Mouse (Mus musculus) c-Kit-positive CD71-positive TER-119-negative erythroid progenitor cells, embryonic 14.5 days (primary cell): ENCODE results near the gene Arid5a.

Experiments
- DNase-seq: peaks from one replicate; pipeline ENCODE4 v3.0.0-alpha.2; 2013; ENCODE audit warnings: low read depth

Gene Arid5a

DNA sequence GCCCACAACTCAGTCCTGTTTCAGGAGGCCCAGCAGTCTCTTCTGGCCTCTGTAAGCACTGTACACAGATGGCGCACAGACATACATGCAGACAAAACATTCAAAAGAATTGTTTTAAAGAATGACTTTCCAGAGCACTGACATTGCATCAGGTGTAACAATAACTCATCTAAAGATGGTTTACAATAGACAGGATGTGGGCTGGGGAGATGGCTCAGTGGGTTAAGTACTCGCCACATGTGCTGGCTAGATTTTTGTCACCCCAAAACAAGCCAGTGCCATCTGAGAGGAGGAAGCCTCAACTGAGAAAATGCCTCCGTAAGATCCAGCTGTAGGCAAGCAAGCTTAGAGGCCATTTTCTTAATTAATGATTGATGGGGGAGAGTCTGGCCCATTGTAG lies 13.1 kb upstream of the Arid5a start:
- DNase-seq: no peak

DNA sequence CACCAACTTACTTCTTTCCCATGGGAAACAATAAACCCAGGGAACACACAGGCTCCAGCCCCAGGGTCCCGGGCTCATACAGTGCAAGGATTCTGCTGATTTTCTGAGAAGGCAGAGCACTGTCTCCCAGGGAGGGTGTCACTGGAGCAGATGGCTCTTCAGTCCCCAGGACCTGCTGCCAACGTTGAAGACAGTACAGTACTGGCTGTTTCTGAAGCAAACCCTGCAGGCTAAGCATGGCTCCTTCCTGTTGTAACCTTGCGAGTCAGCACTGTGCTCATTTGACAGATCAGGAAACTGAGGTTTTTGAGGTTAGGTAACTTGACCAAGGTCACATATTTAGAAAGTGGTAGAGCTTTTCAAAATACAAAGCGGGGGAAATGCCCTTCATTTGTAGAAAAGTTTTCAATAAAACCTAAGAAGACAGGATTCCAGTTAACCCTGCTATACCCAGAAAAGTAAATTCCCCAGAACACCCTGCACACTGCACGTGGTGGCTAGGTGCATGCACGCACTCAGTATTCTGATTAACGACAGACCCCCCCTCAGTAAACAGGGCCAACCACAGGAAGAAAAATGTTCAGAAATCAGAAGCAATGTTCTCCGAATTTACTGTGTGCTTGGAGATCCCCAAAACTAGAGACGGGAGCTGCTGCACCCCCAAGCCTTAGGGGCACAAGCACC lies 10.9 kb upstream of the Arid5a start:
- no peak for DNase-seq

DNA sequence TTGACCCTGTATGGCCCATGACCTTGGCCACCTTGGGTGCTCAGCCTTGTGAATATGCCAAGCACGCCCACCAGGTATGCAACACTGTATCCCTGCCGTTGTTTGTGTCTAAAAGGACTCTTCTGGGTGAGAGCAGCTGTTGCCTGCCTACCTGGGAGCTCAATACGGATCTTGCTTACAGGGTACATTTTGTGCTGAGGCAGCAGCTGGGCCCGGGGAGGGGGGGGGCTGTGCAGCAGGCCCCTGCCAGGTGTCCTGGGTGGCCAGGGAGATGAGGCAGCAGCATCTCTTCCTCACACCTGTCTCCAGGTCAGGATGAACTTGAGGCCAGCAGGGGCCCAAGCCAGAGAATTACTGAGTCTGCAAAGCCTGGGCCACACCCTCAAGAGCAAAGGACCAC lies 9.4 kb upstream of the Arid5a start:
- DNase-seq: no peak

DNA sequence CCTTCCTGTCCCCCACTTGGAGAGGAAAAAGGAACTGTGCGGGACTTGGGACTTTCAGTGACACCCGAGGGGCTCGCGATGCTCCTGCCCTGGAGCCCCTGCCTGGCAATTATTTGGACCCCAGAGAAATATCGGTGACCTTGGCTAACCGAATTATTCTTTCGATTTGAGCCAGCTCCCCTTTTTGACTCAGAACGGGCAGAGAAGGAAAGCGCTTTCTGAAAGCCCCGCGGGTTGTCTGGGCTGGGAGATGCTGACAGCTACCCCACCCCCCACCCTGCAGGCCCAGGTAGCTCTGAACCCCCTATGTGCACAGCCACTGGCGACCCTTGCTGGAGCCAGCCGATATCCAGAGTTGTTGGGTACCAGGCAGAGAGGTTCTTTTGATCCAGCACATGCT lies 8.4 kb upstream of the Arid5a start:
- no peak for DNase-seq

DNA sequence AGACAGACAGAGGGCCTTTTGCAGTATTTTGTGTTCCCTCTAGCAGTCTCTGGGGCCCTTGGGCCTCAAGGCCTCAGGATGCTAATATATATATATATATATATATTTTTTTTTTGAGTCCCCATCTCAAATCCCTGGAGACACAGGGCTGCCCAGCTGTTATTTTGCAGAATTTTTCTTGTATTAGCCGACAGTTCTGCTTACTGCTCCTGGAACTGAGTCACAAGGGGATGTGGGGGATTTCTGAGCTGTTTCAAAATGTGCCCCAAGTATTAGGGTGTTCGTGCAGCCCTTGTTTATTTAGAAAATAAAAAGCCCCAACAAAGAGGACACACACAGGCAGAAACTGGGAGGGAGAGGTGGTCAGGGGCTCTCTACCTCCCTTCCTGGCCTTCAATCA lies 7.9 kb upstream of the Arid5a start:
- DNase-seq: no peak

DNA sequence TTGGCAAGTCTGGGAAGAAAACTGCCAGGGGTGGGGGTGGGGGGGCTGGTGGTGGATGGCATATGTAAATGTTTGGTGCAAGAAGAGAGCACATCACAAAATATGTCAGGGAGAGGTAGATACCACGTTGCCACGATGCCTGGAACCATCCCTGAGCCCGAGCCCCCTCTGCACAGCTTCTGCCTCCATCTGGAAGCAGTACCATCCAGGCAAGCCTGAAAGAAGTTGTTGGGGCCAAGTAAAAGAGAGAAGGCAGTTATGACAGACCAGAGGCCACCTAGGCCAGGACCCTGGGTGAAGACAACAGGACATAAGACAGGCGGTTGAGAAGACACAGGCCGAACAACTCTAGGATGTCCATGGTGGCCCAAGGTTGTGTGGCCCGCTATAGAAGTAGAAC lies 7.0 kb upstream of the Arid5a start:
- DNase-seq: no peak

DNA sequence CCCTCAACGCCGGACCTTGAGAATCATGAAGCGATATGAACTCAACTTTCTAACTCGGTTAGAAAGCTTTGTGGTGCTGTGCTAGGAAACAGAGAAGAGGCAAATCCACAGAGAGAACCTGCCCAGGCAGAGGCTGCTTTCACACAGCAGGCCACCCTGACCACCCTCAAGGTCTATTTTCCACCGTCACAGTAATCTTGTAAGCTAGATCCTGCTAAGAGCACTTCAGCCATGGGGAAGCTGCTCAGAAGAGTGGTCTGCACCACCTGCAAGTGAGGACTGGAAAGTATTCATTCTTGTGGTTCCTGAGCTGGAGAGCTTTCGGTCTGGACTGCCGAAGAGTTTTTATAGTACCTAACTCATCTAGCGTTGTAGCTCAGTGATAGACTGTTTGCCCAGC lies 5.3 kb upstream of the Arid5a start:
- no peak for DNase-seq

DNA sequence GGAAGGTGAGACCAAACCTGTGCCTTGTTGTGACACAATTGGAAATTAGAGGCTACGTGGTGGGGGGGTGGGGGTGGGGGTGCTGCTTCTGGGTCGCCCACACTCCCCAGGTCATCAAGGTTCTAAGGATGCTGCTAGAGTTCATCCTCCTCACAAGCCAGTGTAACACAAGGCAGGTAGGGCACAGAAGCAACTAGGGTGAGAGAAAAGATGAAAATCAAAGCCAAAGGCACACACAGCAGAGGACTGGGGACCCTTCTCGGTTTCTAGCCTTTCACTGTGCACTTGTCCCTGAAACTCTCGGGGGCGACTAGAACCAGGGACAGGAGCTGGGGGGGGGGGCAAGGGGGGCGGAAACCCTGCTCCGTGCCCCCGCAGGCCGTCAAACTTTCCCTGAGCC lies 4.6 kb upstream of the Arid5a start:
- no peak for DNase-seq

DNA sequence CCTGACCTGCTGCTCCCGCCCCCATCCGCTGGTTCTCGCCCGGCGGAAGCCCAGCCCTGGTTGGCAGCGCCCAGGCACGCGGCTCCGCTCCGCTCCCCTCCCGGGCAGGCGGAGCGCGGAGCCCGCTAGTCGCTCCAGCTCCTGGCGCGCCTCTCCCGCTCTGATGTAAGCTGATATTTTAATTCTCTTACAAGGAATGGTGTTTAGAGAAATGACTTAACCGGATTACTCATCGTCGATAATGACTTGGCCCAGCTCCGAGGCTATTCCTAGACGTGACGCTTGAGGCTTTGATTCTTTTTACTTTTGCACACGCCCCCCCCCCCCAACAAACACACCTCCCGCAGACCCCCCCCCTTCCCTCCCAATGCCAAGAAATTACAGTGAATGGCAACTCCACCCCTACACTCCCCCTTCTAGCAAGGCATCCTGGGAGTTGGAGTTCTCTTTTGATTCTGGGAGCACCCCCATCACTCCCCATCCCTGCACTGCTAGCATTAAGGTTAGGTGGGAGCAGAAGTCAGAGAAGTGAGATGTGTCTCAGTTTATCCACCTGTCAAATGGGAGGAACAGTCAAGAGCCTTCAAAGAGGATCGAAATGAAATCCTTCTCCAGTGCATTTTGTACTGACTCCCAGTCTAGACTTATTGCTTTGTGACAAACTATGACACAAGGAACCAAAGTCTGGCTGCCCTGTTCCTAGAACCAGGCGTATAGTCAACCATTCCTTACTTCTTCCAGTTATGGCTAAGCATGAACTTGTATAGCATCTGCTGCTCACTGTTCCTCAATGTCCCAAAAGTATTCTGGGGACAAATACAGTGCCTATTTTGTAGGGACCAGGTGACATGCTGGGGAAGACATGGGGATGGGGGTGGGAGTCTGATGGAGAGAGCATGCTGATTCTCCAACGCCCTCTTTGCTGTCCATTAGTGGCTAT lies 3.9 kb upstream of the Arid5a start:
- no peak for DNase-seq

DNA sequence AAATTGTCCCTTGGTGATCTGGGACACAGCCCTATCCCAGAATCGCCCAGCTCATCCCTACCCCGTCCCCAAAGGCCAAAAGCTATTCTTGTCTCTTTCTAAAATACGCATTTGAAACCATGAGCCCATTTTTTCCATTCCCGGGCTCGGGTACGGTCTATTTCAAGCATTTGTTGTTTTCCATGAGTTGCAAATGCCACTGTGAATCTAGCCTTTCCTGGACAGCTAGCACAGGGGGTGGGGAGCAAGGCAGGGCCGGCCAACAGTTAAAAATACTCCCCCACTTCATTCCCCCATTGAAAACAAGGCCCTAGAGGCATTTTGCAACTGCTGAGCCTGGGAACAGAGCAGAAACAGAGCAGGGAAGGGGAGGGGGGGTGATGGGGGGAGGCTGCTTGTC lies 2.8 kb upstream of the Arid5a start:
- DNase-seq: no peak

DNA sequence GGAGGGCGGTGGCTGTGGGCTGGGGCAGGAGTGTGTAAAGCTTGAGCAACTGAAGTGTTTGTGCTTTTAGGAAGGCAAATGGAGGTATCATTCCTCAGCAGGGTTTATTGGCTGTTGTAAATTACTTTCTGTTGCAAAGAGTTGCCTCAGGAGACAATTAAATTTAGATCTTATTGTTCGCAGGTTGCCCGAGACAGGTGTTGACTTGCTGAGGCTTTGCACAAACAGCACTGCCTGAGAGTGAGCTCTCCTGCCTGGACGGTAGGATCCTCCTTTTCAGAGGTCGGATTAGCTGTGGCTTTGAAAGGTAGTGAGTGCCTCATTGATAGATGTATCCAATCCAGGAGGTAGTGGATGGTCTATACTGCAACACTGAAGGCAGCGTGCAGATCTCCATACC lies 1.4 kb upstream of the Arid5a start:
- DNase-seq: no peak

DNA sequence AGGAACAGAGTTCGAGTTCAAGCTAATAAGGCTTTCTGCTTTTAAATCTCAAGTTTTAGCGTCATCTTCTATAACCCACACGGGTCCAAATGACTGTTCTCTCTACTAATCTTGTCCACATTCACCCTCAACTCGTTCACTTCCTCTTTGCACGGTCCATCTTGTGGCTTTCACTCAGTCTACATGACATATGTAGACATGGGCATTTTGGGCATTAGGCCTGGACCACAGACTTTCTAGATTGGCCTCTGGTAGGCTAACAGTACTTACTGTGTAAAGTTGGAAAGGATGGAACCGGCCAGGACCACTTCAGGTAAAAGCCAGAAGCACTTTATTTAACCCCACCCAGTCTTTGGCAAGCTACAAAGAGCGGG lies 425 bp upstream of the Arid5a start:
- no peak for DNase-seq

DNA sequence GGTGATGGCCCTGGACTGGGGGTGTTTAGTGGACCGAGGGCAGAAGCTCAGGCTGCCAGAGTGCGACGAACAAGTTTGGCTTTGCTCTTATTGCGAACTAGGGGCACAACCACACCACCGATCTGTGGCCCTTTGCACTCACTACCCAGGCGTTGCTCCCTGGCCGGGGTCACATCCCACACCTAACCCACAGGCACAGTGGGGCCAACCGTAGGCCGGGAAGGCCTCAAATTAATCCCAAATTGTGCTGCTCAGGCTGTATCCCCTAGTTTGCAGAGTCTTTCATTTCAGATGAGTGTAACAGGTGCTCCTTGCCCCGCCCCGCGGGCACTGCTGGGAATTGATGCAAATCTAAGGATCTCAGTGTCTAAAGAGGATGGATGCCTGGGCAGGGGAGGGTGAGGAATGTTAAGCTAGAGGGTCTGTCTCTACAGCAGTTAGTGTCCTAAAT lies 943 bp downstream of the Arid5a start:
- DNase-seq: no peak

DNA sequence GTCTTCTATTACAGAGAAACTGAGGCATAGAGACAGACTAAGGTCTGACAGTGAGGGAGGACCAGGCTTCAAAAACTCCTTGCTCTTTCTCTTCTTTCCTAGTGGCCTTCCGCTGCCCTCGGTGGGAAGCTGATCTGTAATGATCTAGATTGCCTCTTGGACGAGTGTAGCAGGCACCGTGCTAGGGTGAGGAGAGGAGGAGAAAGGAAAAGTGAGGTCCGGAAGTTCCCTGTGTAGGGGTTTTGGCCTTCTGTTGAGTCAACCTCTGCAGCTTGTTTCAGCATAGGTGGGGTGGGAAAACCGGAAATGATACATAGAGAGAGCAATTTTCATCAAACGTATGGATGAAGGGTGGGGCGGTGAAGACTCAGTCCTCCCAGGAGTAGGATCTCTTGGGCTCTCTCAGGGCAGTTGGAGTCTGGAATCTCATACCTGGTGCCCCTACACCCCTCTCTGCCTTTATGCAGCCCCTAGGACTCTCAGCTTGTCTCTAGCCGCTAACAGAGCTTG lies 1.5 kb downstream of the Arid5a start:
- no peak for DNase-seq

DNA sequence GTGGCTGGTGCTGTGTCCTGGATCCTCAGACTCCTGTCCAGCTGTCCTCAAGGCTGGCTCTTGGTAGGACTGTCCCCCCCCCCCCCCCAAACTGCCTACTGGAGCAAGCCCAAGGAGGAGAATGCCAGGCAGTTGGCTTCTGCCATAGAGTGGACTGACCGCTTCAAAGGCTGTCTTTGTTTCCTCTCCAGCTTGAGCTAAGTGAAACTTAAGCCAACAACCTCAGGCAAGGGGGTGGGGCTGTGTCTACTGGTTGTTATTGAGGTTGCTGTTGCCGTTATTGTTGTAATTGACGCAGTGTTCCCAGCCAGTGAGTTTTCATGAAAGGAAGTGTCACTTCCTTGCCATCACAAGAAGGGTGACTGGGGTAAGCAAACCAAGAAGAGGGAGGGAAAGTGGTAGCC lies 2.0 kb downstream of the Arid5a start:
- DNase-seq: no peak

DNA sequence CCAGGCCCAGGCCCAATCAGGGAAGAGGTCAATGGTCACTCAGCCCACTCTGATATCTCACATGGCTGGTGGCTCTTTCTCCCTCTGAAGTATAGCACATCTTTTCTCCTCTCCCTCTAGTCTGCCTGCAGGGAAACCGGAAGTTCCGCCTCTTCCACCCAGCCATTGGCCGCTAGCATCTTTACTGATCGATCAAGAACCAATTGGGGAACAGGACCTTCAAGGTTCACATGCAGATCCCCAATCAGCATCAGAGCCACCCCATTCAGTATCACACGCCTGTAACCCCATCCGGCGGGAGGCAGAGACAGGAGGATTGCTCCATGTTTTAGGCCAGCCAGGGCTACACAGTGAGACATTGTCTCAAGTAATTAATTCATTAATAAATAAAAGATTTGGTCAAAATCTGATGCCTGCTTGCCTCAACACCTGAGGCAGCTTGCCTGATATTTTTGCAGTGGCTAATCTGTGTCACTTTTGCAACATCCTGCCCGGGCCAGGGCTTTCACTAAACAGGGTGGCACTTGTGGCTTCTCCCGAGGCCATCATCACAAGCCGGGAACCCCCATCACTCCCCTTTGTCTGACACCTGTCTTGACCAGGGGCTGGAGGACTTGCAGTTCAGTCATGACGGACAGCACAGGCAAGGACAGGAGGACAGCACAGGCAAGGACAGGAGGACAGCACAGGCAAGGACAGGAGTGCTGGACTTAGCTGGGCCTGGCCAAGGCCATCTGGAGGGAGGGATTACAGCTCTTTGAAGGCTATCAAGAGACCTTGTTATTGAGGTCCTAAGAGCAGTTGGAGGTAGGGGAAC lies 7.6 kb downstream of the Arid5a start:
- no peak for DNase-seq

DNA sequence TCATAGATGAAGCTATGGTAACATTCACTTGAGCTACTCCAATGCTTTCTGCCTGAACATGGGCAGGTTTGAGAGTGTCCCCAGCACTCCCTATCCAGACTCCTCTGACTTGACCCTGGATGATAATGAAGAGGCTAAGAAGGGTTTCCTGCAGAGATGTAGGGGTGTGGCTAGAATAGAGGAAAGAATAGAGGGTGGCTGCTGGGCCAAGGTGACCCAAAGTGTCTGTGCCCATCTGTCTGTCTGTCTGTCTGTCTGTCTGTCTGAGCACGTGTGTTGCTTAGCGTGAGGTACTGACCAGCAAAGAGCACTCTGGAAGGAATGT lies 8.2 kb downstream of the Arid5a start:
- no peak for DNase-seq

DNA sequence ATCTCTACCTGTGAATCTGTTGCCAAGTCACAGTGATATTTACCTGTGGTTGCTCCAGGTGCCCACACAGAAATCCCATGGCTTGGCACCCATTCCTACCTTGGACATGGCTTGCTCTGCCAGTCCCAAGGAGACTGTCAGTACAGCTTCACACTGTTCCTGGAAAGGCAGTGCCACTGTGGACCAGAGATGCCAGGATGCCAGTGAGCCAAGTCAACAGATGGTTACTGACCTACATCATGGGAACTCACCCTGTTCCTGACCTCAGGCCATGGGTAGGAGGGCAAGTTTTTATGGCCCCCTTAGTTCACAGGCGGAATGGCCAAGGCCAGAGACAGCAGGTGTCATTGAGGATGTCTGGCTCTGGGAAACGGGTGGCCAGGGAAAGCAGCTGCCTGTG lies 13.6 kb downstream of the Arid5a start:
- DNase-seq: no peak

DNA sequence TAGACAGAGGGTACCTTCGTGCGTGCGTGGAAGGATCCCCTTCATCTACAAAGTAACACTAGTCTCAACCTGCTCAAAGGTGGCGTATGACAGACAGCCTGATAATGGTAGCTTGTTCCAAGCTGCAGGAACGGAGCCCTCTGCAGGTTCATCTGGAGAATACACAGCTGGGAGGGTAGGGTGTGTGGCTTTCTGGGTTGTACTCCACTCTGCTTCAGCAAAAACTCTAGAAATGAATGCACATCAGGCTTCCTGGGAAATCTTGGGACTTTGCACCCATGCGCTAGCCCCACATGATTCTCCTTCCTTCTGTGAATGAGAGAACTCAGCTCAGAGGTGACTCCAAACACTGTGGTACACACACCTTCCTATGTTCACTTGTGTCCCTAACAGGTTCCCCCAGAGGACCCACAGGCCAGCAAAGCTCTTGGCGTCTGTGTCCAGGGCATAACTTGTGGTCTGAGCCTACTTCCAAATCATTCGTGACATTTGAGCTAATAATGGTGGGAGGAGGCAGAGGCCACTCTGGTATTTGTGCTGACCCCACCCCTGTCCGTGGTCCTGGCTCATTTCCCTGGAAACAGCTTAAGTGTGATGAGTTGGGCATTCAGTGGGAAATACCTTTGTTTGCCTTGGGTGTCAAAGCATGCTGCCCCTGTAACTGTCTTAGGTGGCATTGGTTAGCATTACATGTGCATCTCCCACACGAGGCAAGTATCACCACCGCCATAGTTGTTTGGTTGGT lies 14.5 kb downstream of the Arid5a start:
- DNase-seq: no peak

DNA sequence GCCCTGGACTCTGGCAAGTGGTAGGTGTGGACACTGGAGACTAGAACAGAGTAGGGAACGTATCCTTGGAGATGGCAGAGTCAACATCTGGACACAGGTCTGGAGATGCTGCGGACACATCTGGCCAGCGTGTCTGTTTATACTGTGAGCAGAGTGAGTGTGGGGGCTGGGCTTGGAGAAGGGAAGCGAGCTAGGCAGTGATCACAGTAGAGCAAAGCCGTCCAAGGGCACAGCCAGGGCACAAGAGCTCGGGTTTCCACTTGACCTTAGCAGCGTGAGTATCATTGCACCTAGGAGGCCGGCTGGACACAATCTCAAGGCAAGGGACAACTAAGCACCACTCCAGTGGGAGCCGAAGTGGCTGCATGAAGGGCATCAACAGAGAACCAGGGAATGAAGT lies 15.5 kb downstream of the Arid5a start:
- DNase-seq: no peak

DNA sequence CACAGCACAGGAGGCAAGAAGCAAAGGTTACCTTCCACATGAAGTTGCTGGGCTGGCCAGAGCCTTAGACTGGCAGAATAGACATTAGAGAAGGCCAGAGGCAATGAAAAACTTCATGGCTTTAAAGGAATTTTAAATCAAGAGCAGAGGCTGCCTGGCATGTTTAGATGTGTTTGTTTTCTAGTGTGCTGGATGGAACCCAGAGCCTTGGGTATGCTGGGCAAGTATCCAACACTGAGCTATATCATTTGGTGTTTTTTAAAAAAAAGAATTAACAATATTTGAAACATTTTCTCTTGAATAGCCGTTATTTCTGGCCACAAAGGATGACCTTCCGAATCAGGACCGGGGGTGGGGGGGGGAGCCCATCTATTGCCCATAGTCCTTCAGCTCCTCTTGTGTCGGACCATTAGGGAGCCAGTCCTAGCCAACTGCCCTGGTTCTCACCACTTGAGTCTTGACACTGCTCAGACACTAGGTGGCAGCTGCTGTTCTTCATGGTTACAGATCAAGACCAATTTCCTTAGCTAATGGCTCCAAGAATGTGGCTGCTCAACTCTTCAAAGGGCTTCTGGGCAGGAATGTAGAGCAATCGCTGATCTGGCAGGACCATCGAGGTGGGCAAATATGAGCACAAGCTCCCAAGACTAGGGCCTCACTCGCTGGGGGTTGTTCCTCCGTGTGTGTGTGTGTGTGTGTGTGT lies 16.4 kb downstream of the Arid5a start:
- DNase-seq: no peak
